Mouse (Mus musculus): ENCODE data around the gene Tram2.

The Tram2 gene

GRCm38 (mm10) chr1:21067536-21068221 is 11.3 kb downstream of the Tram2 start:
- DNase-seq = no peak

DNA sequence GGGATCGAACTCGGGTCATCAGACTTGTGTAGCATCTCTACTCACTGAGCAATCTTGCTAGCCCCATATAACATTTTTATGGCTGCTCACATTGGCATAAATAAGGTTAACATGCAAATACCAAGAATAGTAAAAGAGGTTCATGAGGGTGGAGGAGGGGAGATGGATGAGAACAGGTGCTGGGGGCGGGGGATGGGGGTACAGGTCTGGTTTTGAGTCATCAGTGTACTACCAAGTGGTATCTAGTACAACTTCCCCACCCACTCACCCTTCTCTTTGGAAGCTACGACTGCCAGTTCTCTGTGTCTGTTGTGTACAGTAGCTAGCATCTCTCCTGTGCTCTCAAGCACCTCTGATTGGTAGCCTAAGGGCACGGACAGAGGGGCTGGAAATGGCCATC is 14.9 kb downstream of the Tram2 start:
- DNase-seq = no peak

DNA sequence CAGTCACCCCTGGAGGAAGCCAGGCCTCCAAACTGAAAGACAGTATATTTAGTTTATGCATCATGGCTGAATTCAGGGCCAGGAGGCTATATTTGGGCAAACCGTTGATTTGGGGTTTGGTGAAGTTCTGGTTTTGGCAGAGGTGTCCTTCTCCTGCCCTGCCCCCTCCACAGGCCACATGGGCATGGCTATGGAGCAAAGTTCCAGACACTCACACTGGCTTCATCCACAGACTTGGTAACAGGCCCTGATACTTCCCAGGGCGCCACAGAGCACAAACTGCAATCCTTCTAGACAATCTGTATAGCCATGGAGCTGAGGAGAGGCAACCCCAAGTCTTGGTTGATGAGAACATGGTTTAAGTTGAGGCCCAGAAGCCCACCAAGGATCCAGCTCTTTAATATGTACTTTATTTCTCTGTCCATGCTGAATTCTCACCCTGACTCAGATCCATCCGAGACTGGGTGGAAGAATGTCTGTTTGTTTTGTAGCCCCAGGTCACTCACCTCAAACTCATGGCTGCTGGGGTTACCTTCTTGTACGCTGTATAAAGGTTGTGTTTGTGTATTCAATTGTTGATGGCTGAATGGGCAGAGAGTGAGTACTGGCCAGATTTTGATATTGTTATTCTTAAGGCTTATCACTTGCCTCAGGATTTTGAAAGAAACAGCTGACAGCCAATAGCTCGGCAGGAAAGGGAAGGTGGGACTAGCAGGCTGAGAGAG is 19.5 kb downstream of the Tram2 start:
- DNase-seq = no peak

DNA sequence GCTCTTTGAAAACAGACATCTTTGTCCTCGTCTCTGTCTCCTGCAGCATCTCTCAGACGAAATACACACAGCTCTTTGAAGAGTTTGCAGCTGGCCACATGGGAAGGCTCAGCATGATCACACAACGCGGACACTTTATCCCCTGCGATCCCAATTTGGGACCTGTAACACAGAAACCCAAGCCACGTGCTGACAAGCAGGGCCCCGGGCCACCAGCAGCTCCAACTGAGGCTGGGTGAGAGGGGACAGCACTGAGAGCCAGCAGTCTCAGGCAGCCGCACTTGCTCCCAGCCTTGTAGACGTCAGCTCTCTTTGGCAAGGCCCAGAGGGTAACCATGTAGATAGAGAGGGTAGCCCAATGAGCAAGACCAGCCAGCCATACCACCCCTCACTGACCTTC is 26.0 kb downstream of the Tram2 start:
- DNase-seq = no peak

DNA sequence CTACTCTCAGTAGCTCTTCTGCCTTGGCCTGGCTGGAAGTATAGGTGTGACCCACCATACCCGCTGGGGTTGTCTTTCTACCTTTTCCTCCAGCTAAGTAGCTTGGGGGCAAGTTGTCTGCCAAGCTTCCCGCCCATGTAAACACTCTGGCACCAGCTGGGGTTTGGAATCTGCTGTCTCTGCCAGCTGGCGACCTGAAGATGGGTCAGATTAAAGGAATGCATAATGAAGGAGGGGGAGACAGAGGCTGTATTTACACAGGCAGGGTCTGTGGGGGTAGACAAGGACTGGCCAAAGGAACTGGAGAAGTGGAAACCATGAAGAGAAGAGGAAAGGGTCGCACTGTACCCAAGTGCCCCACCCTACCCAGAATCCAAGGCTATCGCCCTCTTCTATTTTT is 26.4 kb downstream of the Tram2 start:
- DNase-seq = no peak

- DNase-seq = no peak
Measured at GRCm38 (mm10) chr1:21052132-21052545, 26.9 kb downstream of the Tram2 start.

DNA sequence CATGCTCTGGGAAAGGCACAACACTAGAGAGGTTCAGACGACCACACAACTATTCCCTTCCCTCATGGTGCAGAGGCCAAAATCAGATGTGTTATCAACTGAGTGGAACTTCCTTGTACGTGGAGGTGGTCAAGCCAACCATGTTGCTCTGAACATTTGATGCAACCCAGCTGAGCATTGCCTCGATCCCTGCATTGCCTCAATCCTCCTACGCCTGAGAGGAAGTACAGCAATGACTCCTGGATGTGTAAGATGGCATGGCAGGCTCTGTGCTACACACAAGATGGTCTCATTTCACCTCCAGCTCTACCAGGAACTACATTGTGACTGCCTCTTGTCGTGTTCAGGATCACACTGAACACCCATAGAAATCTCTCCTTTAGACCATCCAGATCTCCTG is 30.0 kb downstream of the Tram2 start:
- no peak for DNase-seq

GRCm38 (mm10) chr1:21048402-21048801 is 30.6 kb downstream of the Tram2 start:
- DNase-seq = no peak

DNA sequence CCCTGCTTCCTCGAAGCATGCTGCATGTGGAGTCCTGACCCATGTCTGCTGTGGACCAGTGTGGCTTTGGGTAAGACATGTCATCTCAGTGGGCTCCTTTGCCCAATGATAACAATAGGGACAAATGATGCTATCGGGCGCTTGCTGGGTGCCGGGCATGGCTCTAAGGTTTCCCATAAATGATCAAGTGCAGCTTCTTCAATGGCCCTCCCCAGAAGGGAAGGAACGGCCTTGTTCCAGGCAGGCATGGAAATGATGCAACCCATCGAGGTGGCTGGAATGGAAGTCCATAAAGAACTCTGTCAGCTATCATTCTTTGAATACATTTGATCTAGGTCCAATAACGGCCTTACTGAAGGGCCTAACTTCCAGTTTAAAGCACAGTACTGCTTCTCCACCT is 36.6 kb downstream of the Tram2 start:
- no peak for DNase-seq

DNA sequence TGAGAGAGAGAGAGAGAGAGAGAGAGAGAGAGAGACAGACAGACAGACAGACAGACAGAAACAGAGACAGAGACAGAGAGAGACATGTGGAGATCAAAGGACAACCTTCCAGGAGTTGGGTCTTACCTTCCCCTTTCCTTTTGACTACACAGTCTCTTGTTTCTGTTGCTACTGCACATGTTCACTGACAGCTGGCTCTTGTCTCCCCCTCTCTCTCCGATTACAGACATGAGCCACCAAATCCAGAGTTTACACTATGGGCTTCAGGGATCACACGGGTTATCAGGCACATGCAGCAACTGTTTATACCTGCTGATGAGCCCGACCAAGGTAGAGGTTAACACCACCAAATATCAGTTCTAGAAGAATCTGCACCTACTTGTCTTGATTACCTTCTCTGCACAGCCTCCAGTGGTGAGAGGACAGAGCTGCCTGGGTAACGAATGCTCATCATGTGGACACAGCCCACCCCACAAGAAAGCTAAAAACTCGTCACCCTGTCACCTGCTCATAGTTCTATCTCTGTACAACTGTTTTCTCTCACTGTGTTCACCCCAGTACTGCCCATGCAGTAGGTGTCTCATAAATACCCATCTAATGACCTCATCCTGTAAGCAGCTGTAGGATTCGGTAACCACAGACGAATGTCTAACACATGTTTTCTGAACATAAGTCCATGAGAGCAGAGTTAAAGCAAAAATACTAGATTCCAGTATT is 38.3 kb downstream of the Tram2 start:
- DNase-seq = no peak

GRCm38 (mm10) chr1:21040173-21040572 is 38.9 kb downstream of the Tram2 start:
- no peak for DNase-seq

GRCm38 (mm10) chr1:21039564-21039963 is 39.5 kb downstream of the Tram2 start:
- DNase-seq = no peak

GRCm38 (mm10) chr1:21037881-21038601 is 41.0 kb downstream of the Tram2 start:
- no peak for DNase-seq

- DNase-seq = no peak
Measured at GRCm38 (mm10) chr1:21035878-21036277, 43.2 kb downstream of the Tram2 start.

GRCm38 (mm10) chr1:21033792-21034119 is 45.3 kb downstream of the Tram2 start:
- DNase-seq = no peak

DNA sequence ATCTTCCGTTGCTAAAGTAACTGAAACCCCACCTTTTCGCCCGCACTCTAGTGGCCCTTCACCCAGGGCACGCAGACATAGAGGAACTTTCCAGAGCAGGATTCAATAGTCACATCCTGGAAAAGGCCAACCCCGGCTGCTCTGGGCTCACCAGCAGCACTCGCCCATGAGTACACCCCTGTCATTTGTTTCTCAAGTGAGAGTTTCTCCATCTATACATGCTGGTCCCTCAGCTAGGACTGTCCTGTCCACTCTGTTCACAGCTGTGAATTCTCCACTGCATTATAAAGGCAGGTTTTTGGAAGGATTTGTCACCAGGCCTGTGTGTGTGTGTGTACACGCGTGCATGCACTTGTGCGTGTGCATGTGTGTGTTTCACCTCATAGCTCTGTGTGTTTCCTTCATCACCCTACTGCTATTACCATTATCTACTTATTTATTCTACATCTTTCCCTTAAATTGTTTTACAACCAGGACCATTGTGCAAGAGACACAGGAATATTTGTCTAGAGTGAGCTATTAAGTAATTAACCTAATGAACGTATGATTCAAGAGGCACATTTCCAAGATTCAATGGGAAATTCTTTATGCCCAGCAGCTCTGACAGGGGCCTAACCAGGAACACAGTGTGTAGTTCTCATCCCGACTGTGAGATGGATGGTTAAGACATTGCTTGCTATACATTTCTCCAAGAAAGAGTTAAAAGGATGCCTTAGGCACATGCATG is 45.8 kb downstream of the Tram2 start:
- DNase-seq = no peak

DNA sequence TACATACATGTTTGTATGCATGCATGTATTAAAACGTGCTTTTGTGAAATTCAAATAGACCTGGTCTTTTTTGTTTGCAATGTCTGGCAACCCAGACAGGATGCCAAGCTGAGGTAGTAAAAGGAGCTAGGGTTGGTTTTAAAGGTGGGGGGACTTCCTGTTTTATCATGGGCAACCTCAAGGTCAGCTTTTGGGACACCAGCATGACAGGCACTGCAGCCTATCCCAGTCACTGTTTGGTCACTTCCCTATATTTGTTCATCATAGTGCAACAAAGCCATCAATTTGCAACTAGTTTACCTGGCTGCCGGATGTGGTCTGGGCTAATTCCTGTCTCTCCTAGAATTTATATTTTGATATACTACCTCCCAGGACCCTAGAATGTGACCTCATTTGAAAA is 47.4 kb downstream of the Tram2 start:
- no peak for DNase-seq

GRCm38 (mm10) chr1:21029000-21029399 is 50.0 kb downstream of the Tram2 start:
- no peak for DNase-seq

DNA sequence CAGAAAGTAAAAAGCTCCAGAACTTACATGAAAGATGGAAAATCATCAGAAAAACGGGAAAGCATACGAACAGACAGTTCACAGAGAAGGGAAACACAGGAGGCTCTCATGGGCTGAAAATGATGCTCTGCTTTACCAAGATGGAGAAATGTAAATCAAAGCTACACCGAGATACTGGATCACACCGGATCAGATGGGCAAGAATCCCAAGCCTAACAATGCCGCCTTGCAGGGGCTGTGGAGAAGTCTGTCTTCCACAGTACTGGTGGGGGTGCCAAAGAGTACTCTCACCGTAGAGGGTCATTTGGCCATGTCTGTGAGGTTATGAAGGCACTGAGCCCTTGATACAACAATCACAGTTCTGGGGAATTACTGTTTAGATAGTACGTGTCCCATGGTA is 52.5 kb downstream of the Tram2 start:
- no peak for DNase-seq

DNA sequence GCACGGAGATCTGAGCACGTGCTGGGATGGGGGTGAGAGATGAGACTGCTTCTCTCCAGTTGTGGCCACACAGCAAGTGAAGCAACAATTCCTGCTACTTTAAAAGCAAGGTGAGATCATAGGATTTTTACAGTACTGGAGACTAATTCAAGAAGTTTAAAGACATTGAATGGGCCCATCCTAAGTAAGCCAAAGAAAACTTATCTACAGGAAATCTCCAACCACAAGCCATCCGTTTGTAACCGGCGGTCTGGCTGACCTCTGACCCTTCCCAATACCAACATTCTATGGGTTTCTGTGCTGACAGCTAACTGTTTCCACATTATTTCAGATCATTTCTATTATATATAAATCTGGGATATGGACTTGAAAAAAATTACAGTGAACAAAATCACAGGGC is 53.8 kb downstream of the Tram2 start:
- no peak for DNase-seq

DNA sequence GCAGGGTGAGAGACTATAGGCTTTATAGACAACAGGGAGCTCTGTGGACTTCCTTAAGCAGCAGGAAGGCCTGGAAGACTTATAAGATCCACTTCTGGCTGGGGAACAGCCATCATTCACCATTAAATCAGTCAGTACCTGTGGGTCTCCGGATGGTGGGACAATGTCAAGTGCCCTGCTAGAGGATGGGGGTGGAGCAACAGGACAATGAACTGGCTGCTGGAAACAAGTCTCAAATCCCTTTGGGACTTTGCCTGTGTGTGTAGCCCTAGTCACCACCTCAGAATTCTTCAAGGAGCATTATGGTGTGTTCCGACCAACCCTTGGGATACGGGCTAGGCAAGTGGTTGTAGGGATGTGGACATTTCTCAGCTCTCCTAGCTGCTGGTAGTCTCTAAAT is 55.9 kb downstream of the Tram2 start:
- DNase-seq = no peak

DNA sequence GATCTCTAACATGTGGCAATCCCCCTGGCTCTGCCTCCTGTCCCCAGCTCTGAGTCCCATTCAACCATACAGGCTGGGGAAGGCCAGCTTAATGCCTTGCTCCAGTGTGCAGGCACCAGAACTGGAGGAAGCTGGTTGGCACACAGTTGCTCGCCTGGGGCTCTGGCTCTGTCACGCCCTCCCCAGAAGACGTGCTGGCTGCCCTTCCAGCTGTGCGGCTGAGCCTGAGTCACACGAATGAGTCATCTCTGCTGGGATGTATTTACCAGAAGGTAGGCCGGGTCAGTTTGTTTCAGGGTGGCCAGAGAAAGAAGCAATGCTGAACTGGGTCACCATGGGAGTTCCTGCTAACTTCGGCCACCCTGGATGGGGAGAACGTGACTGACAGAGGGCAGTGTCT is 64.6 kb downstream of the Tram2 start:
- no peak for DNase-seq

GRCm38 (mm10) chr1:21010282-21010800 is 68.7 kb downstream of the Tram2 start:
- DNase-seq = no peak

Measured in cerebellum, adult 18-20 months (tissue).